Mouse (Mus musculus): Measurements from ENCODE around the gene Eif1b.

The Eif1b gene

DNA sequence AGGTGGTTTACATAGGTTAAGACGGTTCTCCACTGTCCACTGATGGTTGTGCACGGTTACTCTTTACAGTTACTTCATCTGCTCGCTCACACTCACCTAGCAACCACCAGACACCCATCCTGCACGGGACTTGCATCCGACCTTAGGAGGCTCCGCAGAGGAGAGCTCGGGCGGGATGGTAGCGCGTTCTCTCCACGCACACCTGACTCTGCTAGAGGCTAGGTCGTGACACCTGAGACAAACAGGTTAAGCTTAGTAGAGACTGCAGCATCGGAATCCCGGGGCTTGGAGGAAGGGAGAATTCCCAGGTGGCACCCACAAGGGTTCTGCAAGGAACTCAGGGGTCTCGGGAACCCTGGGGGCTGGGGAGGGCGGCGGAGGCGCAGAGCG lies at the start of gene Eif1b:
Eif1b (plus strand) TSS at position 223 of the 390 bp plus-strand sequence.
- DNase-seq (ENCODE audit: low spot score in 2 of 2), result no peak

GRCm38 (mm10) chr9:120444642-120445041 lies 47.4 kb upstream of the Eif1b start:
- DNase-seq (ENCODE audit: low spot score in 2 of 2), result peak; percentile 42 to 67

GRCm38 (mm10) chr9:120449696-120450329 lies 42.2 kb upstream of the Eif1b start:
- DNase-seq (ENCODE audit: low spot score in 2 of 2), result no peak

DNA sequence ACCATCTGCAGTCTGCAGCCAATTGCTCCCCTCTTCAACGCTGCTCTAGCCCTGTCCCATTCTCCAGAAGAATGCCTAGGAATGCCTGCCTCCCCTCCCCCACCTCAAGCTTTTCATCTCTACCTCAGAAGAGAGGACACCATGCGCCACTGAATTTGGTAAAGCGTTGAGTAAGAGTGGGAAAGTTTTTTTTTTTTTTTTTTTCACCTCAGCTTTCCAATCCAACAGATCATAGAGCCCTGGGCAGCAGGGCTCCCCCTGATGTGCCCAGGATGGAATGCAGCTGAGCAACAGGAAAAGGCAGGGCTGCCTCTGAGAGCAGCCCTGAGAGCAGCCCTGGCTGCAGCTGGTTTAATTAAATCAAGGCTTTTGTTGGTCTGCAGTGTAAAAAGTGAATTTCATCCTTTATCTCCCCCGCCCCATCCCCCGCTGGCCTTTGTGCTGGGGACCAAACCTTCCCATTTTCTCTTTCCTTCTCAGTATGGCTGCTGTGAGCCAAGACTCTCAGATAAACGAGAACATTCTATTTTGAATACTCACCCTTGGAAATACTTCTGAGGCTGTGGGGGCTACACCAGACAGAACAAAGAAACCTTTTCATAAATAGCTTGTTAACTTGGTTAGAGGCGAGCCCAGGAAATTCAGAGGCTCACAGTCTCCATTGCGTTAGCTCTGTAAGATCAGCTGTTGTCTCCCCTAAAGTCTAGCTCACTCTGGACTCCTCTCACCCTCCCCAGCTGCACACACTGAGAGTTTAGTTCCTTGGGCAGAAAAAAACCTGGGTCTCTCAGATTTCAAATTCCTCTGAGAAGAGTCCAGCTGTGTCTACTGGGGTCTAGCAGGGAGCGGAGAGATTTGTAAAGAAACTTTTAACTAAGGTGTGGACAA lies 36.0 kb upstream of the Eif1b start:
- peak; percentile 73 to 81 for DNase-seq (ENCODE audit: low spot score in 2 of 2)

GRCm38 (mm10) chr9:120470431-120470830 lies 21.6 kb upstream of the Eif1b start:
- DNase-seq (ENCODE audit: low spot score in 2 of 2), result no peak

DNA sequence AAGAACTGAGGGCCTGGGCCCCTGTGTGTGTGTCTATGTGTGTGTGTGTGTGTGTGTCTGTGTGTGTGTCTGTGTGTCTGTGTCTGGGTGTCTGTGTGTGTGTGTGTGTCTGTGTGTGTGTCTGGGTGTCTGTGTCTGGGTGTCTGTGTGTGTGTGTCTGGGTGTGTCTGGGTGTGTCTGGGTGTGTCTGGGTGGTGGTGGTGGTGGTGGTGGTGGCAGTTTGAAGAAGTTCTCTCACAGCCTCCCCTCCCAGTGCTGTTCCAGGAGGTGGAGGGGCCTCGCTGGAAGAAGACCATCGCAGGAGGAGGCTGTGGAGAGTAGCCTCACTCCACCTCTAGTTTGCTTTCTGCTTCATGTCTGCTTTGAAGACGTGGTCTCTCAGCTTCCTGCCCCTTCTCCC lies 10.4 kb upstream of the Eif1b start:
- peak in 1 of 2 experiments; percentile 21 for DNase-seq (ENCODE audit: low spot score in 2 of 2)

GRCm38 (mm10) chr9:120482382-120482781 lies 9.7 kb upstream of the Eif1b start:
- DNase-seq (ENCODE audit: low spot score in 2 of 2), result no peak

- no peak for DNase-seq (ENCODE audit: low spot score in 2 of 2)
These were observed 8.9 kb upstream of the Eif1b start for GRCm38 (mm10) chr9:120483101-120483500.

GRCm38 (mm10) chr9:120487076-120487475 lies 5.0 kb upstream of the Eif1b start:
- no peak for DNase-seq (ENCODE audit: low spot score in 2 of 2)

DNA sequence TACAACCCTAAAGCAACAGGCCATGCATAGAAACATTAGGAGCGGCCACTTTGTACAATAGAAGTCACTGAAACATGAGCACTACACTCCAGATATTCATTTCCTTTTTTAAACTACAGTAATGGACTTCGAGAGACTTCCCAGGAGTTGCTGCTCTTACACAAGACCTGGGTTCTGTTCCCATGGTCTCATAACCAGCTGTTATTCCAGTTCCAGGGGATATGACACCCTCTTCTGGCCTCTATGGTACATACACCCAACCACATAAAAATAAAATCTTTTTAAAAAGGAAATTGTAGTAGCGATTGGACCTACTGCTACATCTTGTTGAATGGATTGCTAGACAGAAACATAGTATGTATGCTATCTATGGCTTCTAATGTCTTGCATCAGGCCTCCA lies 523 bp upstream of the Eif1b start:
- no peak for DNase-seq (ENCODE audit: low spot score in 2 of 2)

DNA sequence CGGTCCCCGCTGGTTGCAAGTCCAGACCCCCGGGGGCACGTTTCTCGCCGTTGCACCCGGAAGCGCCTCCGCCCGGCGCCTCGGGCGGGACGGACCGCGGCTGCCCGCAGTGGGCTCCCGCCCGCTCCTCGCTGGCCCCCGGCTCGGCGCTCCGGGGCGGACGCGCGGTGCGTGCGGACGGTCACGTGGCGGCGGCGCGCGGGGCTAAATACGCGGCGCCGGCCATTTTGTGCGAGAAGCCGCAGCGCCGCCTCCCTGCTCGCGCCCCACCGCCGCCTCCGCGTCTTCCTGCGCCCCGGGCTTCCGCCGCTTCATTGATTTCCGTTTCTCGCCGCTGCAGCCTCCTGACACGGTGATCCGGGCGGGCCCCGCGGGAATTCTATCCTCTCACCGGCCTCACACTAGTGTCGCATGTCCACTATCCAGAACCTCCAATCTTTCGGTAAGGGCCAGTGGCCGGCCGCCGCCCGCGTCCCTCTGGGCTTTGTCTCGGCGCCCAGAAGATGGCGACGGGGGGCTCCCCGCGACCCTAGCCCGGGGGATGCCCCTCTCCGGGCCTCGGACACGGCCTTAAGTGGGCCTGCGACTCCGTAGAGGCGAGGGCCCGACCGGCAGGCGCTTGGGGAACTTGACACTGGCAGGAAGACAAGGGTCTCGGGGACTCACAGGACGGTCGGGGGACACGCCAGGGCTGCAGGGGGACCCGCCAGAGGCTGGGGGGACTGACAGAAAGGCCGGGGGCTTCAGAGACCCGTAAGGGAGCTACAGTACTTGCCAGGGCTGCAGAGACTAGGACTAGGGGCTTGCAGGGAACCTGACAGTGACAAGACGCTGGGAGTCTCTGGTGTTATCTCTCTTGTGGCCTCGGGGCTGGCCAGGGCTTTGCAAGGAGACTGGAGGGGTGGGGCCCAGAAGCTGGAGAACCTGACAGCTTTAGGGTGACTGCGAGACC lies 644 bp downstream of the Eif1b start:
- peak; percentile 90 to 91 for DNase-seq (ENCODE audit: low spot score in 2 of 2)

- no peak for DNase-seq (ENCODE audit: low spot score in 2 of 2)
These were observed 1.7 kb downstream of the Eif1b start for GRCm38 (mm10) chr9:120493781-120494180.

DNA sequence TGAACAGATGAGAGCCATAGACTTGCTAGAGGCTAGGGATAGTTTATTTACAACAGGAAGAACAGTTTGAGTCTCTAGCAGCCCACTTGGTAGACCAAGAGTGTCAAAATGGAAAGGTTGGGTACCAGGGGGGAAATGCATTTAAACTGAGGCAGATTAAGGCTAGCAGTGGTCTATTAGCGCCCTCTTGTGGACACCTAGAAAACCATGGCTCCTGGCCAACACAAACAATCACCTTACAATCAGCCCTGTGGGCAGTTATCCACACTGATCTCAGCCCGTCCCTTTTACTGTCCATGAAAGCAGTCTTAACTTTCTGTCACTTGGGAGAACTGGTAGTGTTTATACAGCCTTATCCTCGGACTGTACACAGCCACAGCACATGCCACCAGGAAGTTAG lies 4.7 kb downstream of the Eif1b start:
- DNase-seq (ENCODE audit: low spot score in 2 of 2), result peak; percentile 77 to 79

DNA sequence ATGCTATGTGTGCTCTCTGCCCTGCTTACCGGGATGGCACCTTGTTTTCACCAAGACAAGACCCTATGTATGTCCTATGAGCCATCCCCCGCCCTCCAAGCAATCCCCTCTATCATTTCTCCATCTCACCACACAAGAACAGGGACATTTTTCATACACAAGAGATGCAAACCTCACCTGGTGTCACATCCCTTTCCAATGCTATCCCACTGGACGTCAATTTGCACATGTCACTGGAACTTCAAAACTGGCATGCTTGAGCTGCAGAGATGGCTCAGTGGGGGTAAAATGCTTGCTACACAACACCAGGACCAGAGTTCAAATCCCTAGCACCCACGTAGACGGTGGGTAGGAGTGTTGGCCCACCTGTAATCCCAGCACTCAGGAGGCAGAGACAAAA lies 6.0 kb downstream of the Eif1b start:
- no peak for DNase-seq (ENCODE audit: low spot score in 2 of 2)

GRCm38 (mm10) chr9:120501191-120501902 lies 9.3 kb downstream of the Eif1b start:
- no peak for DNase-seq (ENCODE audit: low spot score in 2 of 2)

- DNase-seq (ENCODE audit: low spot score in 2 of 2), result peak; percentile 78 to 85
These were observed 10.0 kb downstream of the Eif1b start for GRCm38 (mm10) chr9:120502013-120502412.

- no peak for DNase-seq (ENCODE audit: low spot score in 2 of 2)
These were observed 12.4 kb downstream of the Eif1b start for GRCm38 (mm10) chr9:120504423-120504822.

GRCm38 (mm10) chr9:120511781-120512180 lies 19.7 kb downstream of the Eif1b start:
- DNase-seq (ENCODE audit: low spot score in 2 of 2), result no peak

GRCm38 (mm10) chr9:120516720-120517119 lies 24.7 kb downstream of the Eif1b start:
- DNase-seq (ENCODE audit: low spot score in 2 of 2), result no peak

GRCm38 (mm10) chr9:120518946-120519345 lies 26.9 kb downstream of the Eif1b start:
- no peak for DNase-seq (ENCODE audit: low spot score in 2 of 2)

- DNase-seq (ENCODE audit: low spot score in 2 of 2), result peak in 1 of 2 experiments; percentile 53
These were observed 27.6 kb downstream of the Eif1b start for GRCm38 (mm10) chr9:120519469-120520125.
